Mouse (Mus musculus): ENCODE measurements around the gene Rin2.

DNA sequence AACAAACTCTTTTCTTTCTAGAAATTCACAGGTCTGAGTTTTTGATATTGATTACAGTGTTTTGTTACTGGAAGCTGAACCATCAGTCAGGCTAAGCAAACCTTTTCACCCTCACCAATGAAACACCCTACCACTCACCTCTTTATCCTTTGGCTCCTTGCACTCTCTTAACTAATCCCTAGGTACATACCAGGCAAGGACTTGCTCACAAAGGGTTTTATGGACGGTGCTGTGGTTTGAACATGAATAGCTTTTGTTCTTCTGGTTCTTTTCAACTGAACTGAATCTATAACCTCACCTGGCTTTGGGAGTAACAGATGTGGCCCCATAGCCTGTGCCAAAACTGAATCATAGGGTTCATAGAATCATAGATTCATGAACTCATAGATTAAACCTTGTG, 71.4 kb downstream of the Rin2 start:
- TF ChIP-seq GATA1 (IDR thresholded peaks at IDR 0.05; ENCODE audit: low read length) (no peak), TAL1 (IDR thresholded peaks at IDR 0.05; ENCODE audit: low read length) (no peak)
